Mouse (Mus musculus) heart, postnatal 36 days (tissue): ENCODE data around the gene Stk17b. TPM values are rescaled to one million over a fixed set of nuclear protein-coding genes. Genes with fewer than 3 reads are reported as not detected.

ENCODE experiments used
- DNase-seq, 2 experiments: peaks; one replicate each; pipeline ENCODE4 v3.0.0; 2021 to 2022
- intact Hi-C: fragments of 180-260 bp; cut with DNase I; formaldehyde crosslinking; loops from one replicate; pipeline ENCODE4 v1.15.1; 2025
- total RNA-seq, 2 experiments: library from RNA; stranded (reverse); gene quantifications; 2 replicates each; pipeline ENCODE4 v1.2.3; 2021

Gene Stk17b
- 10 to 100 TPM; 11.0 to 11.6 TPM for total RNA-seq

- intact Hi-C loops: loop anchor here (10.0 kb wide), 1 partner anchor 470 kb away; the partner anchor contains the start of gene Osgepl1
- DNase-seq: peak; percentile 90 to 92
Measured at GRCm38 (mm10) chr1:53784721-53785418, at the start of gene Stk17b. Gene Stk17b, minus strand, starts transcription at chr1:53785224.

- DNase-seq: no peak
- intact Hi-C loops: no loop called here
Measured at GRCm38 (mm10) chr1:53830286-53830685, 45.3 kb upstream of the Stk17b start.

DNA sequence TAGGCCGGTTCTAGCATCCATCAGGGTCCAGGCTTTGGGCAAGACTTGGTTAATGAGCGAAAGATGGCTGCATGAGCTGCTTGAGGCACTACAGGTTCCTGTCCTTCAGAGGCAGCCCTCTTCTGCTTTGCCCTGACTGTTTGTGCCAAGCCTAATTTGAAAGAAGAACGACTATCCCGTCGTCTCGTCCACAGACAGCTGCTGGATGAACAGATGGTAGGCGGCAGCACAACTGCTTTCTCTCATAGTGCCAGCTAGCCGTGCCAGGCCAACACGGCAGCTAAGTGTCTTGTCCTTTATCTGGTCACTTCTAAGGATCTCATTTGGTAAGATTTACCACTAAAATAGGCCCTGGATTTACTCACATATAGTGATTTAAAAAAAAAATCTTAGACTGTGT lies 44.1 kb upstream of the Stk17b start:
- intact Hi-C loops: no loop called here

DNA sequence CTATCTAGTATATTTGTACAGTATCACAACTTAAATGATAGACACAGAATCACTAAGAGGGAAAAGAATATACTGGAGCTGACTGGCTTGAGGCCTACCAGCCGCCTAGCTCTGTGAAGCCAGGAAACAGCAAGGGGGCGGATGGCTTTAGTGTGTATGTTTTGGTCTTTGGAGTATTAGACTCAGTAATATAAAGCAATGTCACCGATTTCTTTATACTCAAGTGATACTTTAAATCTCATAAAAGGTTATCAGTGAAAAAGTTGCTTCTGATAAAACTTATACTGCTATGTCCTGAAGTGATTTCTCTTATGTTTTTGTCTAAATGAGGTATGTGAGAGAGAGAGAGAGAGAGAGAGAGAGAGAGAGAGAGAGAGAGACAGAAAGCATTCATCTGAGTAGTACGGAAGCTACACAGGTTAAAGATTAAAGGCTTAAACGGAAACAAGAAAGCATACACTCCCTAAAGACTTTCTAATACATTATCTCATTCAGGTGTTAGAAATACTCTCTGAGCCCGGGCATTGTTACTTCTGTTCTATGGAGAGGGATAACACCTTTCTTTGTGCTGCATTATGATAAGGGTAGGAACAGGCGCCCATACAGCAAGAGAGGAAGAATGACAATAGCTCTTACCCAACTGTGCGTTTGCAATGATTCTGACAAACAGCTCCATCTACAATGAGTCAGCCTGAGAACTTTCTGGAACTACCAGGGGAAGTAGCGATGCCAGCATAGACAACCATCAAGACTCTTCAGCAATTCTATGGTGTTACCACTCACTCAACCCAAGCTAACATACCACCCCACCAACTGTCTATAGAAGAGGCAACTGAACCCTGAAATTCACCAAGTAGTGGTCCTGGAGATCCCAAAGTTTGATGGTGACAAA lies 39.7 kb upstream of the Stk17b start:
- intact Hi-C loops: no loop called here
- DNase-seq: no peak

More for the DNA sequence above, 44.1 kb upstream of the Stk17b start:
- DNase-seq: no peak

DNA sequence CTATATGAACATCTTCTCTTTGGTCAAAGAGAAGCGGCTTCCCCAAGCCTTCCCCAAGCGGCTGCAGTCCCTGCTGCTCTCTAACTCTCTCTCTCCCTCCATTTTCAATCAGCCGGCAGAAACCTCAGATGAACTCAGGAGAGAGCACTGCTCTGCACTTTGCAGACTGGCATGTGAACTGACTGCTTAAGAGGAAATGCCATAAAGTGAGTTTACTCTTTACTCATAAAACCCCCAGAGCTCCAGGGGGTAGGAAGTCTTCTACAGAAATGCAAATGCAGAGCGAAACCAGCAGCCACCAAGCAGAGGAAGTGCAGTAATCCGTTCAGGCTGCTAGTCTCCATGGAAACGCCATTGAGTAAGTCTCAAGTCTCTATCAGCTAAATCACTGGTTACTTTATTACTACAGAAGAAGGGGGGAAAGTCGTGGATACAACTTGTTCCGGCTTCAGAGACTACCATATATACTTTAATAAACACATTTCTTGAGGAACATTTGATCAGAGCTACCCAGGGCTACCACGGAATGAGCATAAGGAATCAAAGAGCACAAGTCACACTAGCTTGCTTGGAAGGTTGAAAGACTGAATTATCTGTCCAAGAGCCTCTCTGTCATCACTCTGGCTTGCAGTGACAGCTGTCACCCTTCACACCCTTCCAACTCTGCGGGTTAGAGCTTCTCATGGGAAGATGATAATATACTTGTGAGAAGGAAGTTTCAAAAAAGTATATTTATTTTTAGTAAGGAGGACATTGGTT lies 38.8 kb upstream of the Stk17b start:
- peak; percentile 21 to 38 for DNase-seq

GRCm38 (mm10) chr1:53821983-53822382 lies 37.0 kb upstream of the Stk17b start:
- intact Hi-C loops: no loop called here
- no peak for DNase-seq

More for the DNA sequence above, 38.8 kb upstream of the Stk17b start:
- intact Hi-C loops: no loop called here

DNA sequence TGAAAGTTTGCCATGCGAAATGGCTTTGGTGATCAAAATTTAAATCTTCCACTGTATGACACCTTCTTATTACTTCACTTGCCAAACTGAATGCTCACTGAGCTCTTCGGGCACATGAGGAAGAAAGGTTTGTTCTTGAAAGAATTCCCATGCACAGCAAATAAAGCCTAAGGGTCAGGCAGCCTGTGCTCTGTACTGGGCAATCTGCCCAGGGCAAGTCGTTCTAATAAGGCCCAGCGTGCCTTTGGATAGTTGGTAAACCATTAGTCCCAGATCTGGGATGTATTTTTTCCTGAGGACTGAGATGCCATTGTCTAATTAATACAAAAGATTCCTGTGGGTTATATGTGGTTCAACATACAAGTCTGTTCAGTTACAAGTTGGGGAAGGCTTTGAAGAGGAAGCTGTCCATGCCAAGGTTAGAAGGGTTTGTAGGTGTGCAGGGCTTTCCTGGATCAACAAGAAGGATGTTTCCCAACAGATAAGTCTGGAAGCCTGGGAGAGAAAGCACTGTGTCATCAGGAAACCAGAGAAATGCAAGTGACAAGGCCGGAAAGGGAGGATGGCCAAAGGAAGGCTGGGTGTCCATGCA lies 35.1 kb upstream of the Stk17b start:
- intact Hi-C loops: no loop called here
- peak in 1 of 2 experiments; percentile 21 for DNase-seq

DNA sequence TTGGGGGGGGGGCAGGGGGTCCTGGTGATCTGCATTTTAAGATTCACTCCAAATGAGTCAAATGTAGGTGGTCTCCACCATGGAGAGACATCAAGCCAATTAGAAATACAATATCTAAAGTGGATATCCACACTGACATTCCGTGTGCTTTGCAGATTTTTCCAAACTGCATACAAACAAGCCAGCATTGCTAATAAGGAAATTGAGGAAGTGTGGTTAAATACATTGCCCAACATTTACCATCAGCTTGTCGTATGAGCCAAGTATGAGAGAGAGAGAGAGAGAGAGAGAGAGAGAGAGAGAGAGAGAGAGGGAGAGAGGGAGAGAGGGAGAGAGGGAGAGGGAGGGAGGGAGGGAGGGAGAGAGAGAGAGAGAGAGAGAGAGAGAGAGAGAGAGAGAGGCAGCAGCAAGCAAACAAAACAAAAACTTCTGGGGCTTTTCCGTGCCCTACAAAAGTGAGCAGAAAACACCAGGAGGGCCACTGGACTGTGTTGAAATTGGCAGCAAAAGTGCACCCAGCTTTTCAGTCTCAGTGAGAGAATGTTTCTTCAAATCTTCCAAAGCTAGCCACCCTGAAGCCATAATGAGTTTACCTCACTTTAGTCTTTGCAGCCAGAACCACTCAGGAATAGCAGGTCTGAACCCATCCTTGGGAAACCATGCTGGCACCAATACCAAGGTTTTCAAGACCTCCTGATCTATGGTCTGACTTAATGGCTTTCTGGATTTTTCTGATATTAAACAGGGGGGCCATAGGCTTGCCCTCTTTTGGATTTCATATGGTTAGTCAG lies 33.2 kb upstream of the Stk17b start:
- no peak for DNase-seq
- intact Hi-C loops: loop anchor here (5.0 kb wide), 1 partner anchor 34 kb away; no protein-coding TSS in a partner anchor

DNA sequence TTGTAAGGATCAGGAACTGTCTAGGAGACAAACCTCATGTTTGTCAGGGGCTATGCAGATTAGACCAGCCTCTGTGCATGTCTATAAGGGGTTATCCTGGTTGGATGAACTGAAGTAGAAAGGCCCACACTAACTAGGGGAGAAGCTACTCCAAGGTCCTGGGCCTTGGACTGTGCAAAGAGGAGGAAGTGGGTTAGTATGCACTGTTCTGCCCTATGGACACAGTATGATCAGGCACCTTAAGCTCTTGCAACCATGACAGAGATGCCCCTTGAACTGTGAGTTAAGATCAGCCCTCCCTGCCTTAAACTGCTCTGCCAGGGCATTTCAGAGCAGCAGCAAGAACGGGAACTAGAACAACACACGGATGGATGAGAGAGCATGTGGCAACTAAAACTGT lies 31.3 kb upstream of the Stk17b start:
- no peak for DNase-seq
- intact Hi-C loops: loop anchor here (5.0 kb wide), 1 partner anchor 36 kb away; no protein-coding TSS in a partner anchor

- peak in 1 of 2 experiments; percentile 31 for DNase-seq
- intact Hi-C loops: loop anchor here (2.0 kb wide), 1 partner anchor 27 kb away; no protein-coding TSS in a partner anchor
Measured at GRCm38 (mm10) chr1:53814077-53814705, 29.2 kb upstream of the Stk17b start.

GRCm38 (mm10) chr1:53811919-53812318 lies 26.9 kb upstream of the Stk17b start:
- intact Hi-C loops: no loop called here
- no peak for DNase-seq

DNA sequence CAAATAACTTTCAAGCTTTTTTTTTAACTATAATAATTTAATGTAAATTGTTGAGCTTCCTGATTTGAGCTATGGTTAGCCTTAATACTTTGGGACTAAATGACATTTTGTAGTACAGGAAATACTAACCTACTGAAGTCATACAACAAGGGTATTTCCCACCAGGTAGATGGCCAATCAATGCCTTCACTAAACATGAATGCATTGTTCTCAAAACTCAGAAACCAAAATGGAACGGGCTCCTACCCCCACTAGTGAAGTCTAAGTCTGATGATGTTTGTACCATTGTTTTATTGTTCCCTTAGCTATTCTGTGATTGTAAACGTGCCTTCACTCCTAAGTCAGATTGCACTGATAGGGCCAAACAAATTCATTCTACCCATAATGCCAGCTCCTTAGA lies 23.2 kb upstream of the Stk17b start:
- no peak for DNase-seq
- intact Hi-C loops: no loop called here

- DNase-seq: no peak
- intact Hi-C loops: no loop called here
Measured at GRCm38 (mm10) chr1:53797811-53798210, 12.8 kb upstream of the Stk17b start.

DNA sequence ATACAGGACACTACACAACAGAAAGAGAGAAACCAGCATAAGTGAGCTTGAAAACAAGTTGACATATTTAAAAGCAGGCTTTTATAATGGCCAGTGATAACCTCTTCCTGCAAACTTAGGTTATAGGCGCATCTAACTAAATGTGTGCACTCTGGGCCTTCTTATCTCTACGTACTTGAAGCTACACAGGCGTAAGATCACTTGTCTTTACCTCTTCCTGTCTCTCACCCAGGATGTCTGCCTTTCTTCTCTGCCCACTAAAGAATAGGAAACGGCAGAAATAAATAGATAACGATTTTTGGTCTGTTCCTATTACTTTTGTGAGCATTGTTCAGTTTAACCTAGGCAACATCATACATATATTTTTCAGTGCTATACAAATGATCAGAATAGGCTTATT lies 12.1 kb upstream of the Stk17b start:
- intact Hi-C loops: no loop called here
- DNase-seq: no peak

DNA sequence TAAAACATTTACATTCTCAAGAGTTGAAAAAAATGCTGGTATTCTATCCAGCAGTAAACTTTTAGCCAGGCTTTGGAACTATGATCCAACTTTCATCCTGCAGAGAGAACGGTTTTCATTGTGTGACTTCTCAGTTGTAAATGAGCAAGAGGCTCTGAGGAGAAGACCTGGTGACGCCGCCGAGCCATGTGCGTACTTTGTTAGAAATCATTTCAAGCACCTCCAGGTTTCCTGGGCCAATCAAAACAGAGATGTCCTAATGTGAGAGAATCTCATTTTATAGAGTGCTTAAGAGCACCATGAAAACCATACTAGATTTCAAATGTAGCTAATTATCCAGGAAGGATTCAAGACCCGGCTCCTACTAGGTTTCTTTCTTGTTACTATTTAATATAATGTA lies 11.2 kb upstream of the Stk17b start:
- intact Hi-C loops: no loop called here
- no peak for DNase-seq

GRCm38 (mm10) chr1:53795591-53795990 lies 10.6 kb upstream of the Stk17b start:
- no peak for DNase-seq
- intact Hi-C loops: no loop called here

- intact Hi-C loops: no loop called here
- no peak for DNase-seq
Measured at GRCm38 (mm10) chr1:53795081-53795480, 10.1 kb upstream of the Stk17b start.

DNA sequence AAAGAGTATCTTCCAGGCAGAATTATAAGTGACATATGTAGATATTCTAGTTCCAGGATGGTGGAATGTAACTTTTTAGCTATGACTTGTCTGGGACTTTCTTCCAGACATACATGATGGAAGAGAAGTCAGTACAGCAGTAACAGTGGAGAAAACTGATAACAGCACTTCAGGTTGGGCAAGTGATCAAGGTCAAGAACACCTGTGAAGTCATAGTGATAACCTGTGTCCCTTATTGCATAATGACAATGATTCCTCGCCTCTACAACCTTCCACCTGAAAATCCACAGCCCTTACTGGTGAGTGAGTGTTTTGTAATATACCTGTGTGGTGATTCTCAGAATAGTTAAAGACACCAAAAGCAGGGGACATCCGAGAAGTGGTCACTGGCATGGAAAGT lies 9.3 kb upstream of the Stk17b start:
- intact Hi-C loops: no loop called here
- DNase-seq: no peak

DNA sequence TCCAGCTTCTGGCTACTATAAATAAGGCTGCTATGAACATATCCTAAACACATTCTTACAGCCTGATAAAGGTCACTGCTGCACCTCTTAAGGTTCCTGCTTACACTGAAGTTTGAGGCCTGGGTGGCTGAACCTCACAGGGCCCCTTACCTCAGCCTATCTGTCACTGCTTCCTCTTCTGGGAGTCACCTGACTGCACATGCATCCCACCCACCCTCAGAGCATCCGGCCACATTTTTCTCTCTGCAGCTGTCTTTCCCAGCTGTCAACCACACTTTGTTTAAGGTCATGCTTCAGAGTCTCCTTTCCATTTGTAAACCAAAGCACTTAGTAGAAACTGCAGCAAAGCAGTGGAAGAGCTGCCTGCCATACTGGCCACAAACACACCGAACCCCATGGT lies 6.3 kb upstream of the Stk17b start:
- intact Hi-C loops: no loop called here
- DNase-seq: no peak
